Mouse (Mus musculus) stomach, postnatal 0 days (tissue): ENCODE measurements at regions not wholly inside any gene's neighbourhood (a gene's known extent, or its start where the extent isn't known, plus 50 kb on each side); places are given as distances from the start of the nearest gene placed in this dataset.
"Not testable (repeated sequence)": the region's sequence is repeated elsewhere in the genome, so short reads cannot be mapped to it uniquely, and the experiment has no call there.

ENCODE experiments used
- CTCF ChIP-seq: IDR thresholded peaks from 2 replicates; pipeline ENCODE4 v1.5.1; 2016; ENCODE audit warnings: antibody characterized with exemption, low read depth, mild to moderate bottlenecking, moderate library complexity
- EP300 ChIP-seq: optimal IDR thresholded peaks from 2 replicates; pipeline ENCODE3; 2016; ENCODE audit warnings: antibody characterized with exemption

DNA sequence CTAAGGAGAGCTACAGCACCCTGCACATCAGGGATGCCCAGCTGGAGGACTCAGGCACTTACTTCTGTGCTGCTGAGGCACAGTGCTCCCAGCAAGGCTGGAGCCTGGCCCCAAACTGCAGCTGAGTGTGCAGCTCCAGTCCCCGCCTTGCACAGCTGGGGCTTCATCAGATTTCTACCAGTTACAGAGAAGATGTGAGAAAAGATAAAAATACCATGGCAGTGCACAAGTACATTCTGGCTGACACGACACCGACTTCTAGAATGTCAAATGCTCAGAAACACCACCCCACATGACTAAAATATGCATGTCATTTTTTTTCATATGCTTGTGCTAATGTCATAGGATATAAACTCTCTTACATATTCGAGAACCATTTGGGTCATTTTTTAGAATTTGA, 569.8 kb downstream of the Dad1 start:
- not testable (repeated sequence) for TF ChIP-seq EP300, CTCF
